Mouse (Mus musculus) kidney, embryonic 16.5 days (tissue): ENCODE results near the gene Tcf7l2. TPM values are rescaled to one million over a fixed set of nuclear protein-coding genes. Genes with fewer than 3 reads are reported as not detected.

Experiments
- ATAC-seq: fragments of 200-750 bp; cut with Nextera tagmentation; 2 replicates; pipeline ENCODE4 v1.8.0; 2017; ENCODE audit warnings: moderate TSS enrichment; ENCODE audit not compliant: low FRiP score, low TSS enrichment
- H3K27ac ChIP-seq: fragments of 300-500 bp; sonication (generic); 2 replicates; pipeline ENCODE4 v1.5.1; 2014; ENCODE audit warnings: low read length
- H3K27me3 ChIP-seq: fragments of 300-500 bp; sonication (generic); 2 replicates; pipeline ENCODE4 v1.6.1; 2014; ENCODE audit warnings: low read length, control low read depth, mixed read lengths; ENCODE audit not compliant: insufficient read depth
- H3K36me3 ChIP-seq: fragments of 300-500 bp; sonication (generic); 2 replicates; pipeline ENCODE4 v1.6.1; 2014; ENCODE audit warnings: low read length, control low read depth, mixed read lengths; ENCODE audit not compliant: insufficient read depth
- H3K4me1 ChIP-seq: fragments of 300-500 bp; sonication (generic); 2 replicates; pipeline ENCODE4 v1.6.1; 2014; ENCODE audit warnings: low read length, control low read depth, mixed read lengths; ENCODE audit not compliant: insufficient read depth
- H3K4me2 ChIP-seq: fragments of 300-500 bp; sonication (generic); replicated peaks from 2 replicates; pipeline ENCODE4 v1.6.1; 2014; ENCODE audit warnings: low read depth, low read length
- H3K4me3 ChIP-seq: fragments of 300-500 bp; sonication (generic); 2 replicates; pipeline ENCODE4 v1.5.1; 2014; ENCODE audit warnings: mild to moderate bottlenecking, low read length
- H3K9ac ChIP-seq: fragments of 300-500 bp; sonication (generic); replicated peaks from 2 replicates; pipeline ENCODE4 v1.6.1; 2014; ENCODE audit warnings: low read length
- H3K9me3 ChIP-seq: fragments of 300-500 bp; sonication (generic); 2 replicates; pipeline ENCODE4 v1.6.1; 2016; ENCODE audit warnings: low read length, control low read depth
- WGBS: fragments of 180-500 bp; shearing (Covaris S2); extraction: QIAGEN DNeasy Blood & Tissue Kit; methylation state at CpG from one replicate; pipeline ENCODE4 v1.1.7; 2014; 5-methylcytosine and 5-hydroxymethylcytosine counted together
- polyA plus RNA-seq: library from polyadenylated mRNA; unstranded; fragments of >200 nt; fragmentation: Nextera tagmentation; extraction: Ambion mirVana; gene quantifications from 2 replicates; pipeline ENCODE4 v1.2.1, GENCODE M21; 2015

The Tcf7l2 gene
- polyA plus RNA-seq, 1 experiment from 2014 or later = 50.1 TPM

GRCm38 (mm10) chr19:55750048-55750447 lies 8.4 kb downstream of the Tcf7l2 start:
- WGBS = 25% methylated on average over 13 of the region's 13 CpGs

GRCm38 (mm10) chr19:55750465-55750864 lies 8.8 kb downstream of the Tcf7l2 start:
- no peak overlapping the region for H3K9ac ChIP-seq
- no peak overlapping the region for H3K4me3 ChIP-seq
- H3K27me3 ChIP-seq = no peaks in the 10 kb centered on the region
- WGBS = 34% methylated on average over 7 of the region's 7 CpGs
- ATAC-seq = no peak
- no peaks in the 10 kb centered on the region for H3K9me3 ChIP-seq
- H3K27ac ChIP-seq = no peak overlapping the region
- no peaks in the 10 kb centered on the region for H3K36me3 ChIP-seq
- 0 out of 2 replicates have a peak overlapping the region, but pooled peaks have one; percentile 16 for H3K4me2 ChIP-seq
- H3K4me1 ChIP-seq = peaks cover 66% of the 10 kb centered on the region

More at GRCm38 (mm10) chr19:55750048-55750447, 8.4 kb downstream of the Tcf7l2 start:
- Histone ChIP-seq H3K27ac (no peak overlapping the region), H3K27me3 (no peaks in the 10 kb centered on the region), H3K4me2 (0 out of 2 replicates have a peak overlapping the region, but pooled peaks have one; percentile 16), H3K4me1 (peaks cover 70% of the 10 kb centered on the region), H3K9me3 (no peaks in the 10 kb centered on the region), H3K4me3 (no peak overlapping the region), H3K9ac (no peak overlapping the region), H3K36me3 (no peaks in the 10 kb centered on the region)
- ATAC-seq = no peak

- H3K4me1 ChIP-seq = peaks cover 65% of the 10 kb centered on the region
- no peak overlapping the region for H3K9ac ChIP-seq
- H3K9me3 ChIP-seq = no peaks in the 10 kb centered on the region
- H3K27me3 ChIP-seq = no peaks in the 10 kb centered on the region
- H3K4me2 ChIP-seq = no peak overlapping the region
- no peaks in the 10 kb centered on the region for H3K36me3 ChIP-seq
- H3K4me3 ChIP-seq = no peak overlapping the region
- no peak for ATAC-seq
- 69% methylated on average over 8 of the region's 8 CpGs for WGBS
- no peak overlapping the region for H3K27ac ChIP-seq
Measured at GRCm38 (mm10) chr19:55752861-55753260, 11.2 kb downstream of the Tcf7l2 start.

- H3K36me3 ChIP-seq = no peaks in the 10 kb centered on the region
- ATAC-seq = 0 out of 2 replicates have a peak, but pooled peaks have one; percentile 44
- H3K9me3 ChIP-seq = no peaks in the 10 kb centered on the region
- H3K4me1 ChIP-seq = peaks cover 65% of the 10 kb centered on the region
- no peak overlapping the region for H3K4me3 ChIP-seq
- 0 out of 2 replicates have a peak overlapping the region, but pooled peaks have one; percentile 23 for H3K27ac ChIP-seq
- H3K4me2 ChIP-seq = no peak overlapping the region
- H3K27me3 ChIP-seq = no peaks in the 10 kb centered on the region
- no peak overlapping the region for H3K9ac ChIP-seq
- 30% methylated on average over 7 of the region's 7 CpGs for WGBS
Measured at GRCm38 (mm10) chr19:55754303-55754702, 12.7 kb downstream of the Tcf7l2 start.

GRCm38 (mm10) chr19:55755462-55755861 lies 13.8 kb downstream of the Tcf7l2 start:
- Histone ChIP-seq H3K4me2 (no peak overlapping the region), H3K4me3 (no peak overlapping the region), H3K27ac (no peak overlapping the region), H3K9me3 (no peaks in the 10 kb centered on the region), H3K36me3 (no peaks in the 10 kb centered on the region), H3K4me1 (peaks cover 60% of the 10 kb centered on the region), H3K27me3 (no peaks in the 10 kb centered on the region), H3K9ac (no peak overlapping the region)
- WGBS = 91% methylated on average over 9 of the region's 9 CpGs
- ATAC-seq = no peak

- H3K4me1 ChIP-seq = peaks cover 62% of the 10 kb centered on the region
- no peak overlapping the region for H3K4me2 ChIP-seq
- H3K9ac ChIP-seq = no peak overlapping the region
- H3K4me3 ChIP-seq = no peak overlapping the region
- no peak for ATAC-seq
- peak overlapping the region; percentile 23 for H3K27ac ChIP-seq
- no peaks in the 10 kb centered on the region for H3K27me3 ChIP-seq
- H3K36me3 ChIP-seq = no peaks in the 10 kb centered on the region
- 48% methylated on average over 8 of the region's 8 CpGs for WGBS
- H3K9me3 ChIP-seq = no peaks in the 10 kb centered on the region
Measured at GRCm38 (mm10) chr19:55756707-55757106, 15.1 kb downstream of the Tcf7l2 start.

- H3K27me3 ChIP-seq = no peaks in the 10 kb centered on the region
- H3K27ac ChIP-seq = no peak overlapping the region
- ATAC-seq = no peak
- peaks cover 1% of the 10 kb centered on the region; the same call in 1 of the 2 replicates for H3K9me3 ChIP-seq
- no peak overlapping the region for H3K4me3 ChIP-seq
- WGBS = 74% methylated on average over 6 of the region's 6 CpGs
- H3K36me3 ChIP-seq = peaks cover 3% of the 10 kb centered on the region
- H3K9ac ChIP-seq = no peak overlapping the region
- peaks cover 62% of the 10 kb centered on the region for H3K4me1 ChIP-seq
- H3K4me2 ChIP-seq = no peak overlapping the region
Measured at GRCm38 (mm10) chr19:55757403-55757802, 15.8 kb downstream of the Tcf7l2 start.

GRCm38 (mm10) chr19:55758158-55758557 lies 16.5 kb downstream of the Tcf7l2 start:
- H3K27me3 ChIP-seq = no peaks in the 10 kb centered on the region
- no peak overlapping the region for H3K4me2 ChIP-seq
- H3K9ac ChIP-seq = no peak overlapping the region
- no peak overlapping the region for H3K27ac ChIP-seq
- no peak overlapping the region for H3K4me3 ChIP-seq
- peaks cover 62% of the 10 kb centered on the region for H3K4me1 ChIP-seq
- no peak for ATAC-seq
- peaks cover 2% of the 10 kb centered on the region; the same call in 1 of the 2 replicates for H3K9me3 ChIP-seq
- H3K36me3 ChIP-seq = peaks cover 7% of the 10 kb centered on the region

GRCm38 (mm10) chr19:55759006-55759405 lies 17.4 kb downstream of the Tcf7l2 start:
- Histone ChIP-seq H3K36me3 (peaks cover 7% of the 10 kb centered on the region), H3K4me2 (no peak overlapping the region), H3K4me3 (no peak overlapping the region), H3K27me3 (no peaks in the 10 kb centered on the region), H3K9ac (no peak overlapping the region), H3K9me3 (peaks cover 2% of the 10 kb centered on the region; the same call in 1 of the 2 replicates), H3K4me1 (peaks cover 59% of the 10 kb centered on the region), H3K27ac (no peak overlapping the region)
- no peak for ATAC-seq
- WGBS = 56% methylated on average over 9 of the region's 9 CpGs

- Histone ChIP-seq H3K9me3 (peaks cover 2% of the 10 kb centered on the region; the same call in 1 of the 2 replicates), H3K4me2 (no peak overlapping the region), H3K36me3 (peaks cover 7% of the 10 kb centered on the region), H3K4me1 (peaks cover 47% of the 10 kb centered on the region), H3K27me3 (no peaks in the 10 kb centered on the region), H3K4me3 (no peak overlapping the region), H3K27ac (no peak overlapping the region), H3K9ac (no peak overlapping the region)
- WGBS = 64% methylated on average over 5 of the region's 5 CpGs
- no peak for ATAC-seq
Measured at GRCm38 (mm10) chr19:55761086-55761485, 19.5 kb downstream of the Tcf7l2 start.
